Mouse (Mus musculus): Measurements from ENCODE around the gene Enkur.
A peak's percentile ranks its signal among the peaks of the same experiment; 100 is the strongest.
"Not testable (repeated sequence)": the region's sequence is repeated elsewhere in the genome, so short reads cannot be mapped to it uniquely, and the experiment has no call there.

Enkur gene

GRCm38 (mm10) chr2:21204912-21205830, at the start of gene Enkur, which contains the start of gene Thnsl1:
Gene Enkur, minus strand, starts transcription at chr2:21205365.
Gene Thnsl1, plus strand, starts transcription at chr2:21205724.
- DNase-seq (ENCODE audit: low read depth, low spot score) = peak; percentile 97

DNA sequence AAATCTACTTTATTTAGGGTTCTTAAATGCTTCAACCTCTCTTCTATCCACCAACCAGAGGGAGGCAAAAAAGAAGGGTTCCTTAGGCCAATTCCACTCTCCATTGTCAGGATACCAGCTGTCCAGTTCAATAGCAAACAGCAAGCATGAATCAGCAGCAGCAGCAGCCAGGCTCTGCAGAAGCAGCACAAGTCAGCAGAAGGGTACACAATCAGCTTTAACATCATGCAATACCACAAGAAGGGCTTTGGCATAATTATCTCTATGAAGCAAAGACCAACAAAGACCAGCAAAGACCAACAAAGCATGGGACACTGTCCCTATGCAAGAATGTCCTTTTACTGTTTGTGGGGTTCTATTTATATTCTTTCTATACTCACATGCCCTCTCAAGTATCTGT, 49.1 kb upstream of the Enkur start:
- DNase-seq (ENCODE audit: low read depth, low spot score) = no peak

GRCm38 (mm10) chr2:21253644-21254043, 48.5 kb upstream of the Enkur start:
- no peak for DNase-seq (ENCODE audit: low read depth, low spot score)

DNA sequence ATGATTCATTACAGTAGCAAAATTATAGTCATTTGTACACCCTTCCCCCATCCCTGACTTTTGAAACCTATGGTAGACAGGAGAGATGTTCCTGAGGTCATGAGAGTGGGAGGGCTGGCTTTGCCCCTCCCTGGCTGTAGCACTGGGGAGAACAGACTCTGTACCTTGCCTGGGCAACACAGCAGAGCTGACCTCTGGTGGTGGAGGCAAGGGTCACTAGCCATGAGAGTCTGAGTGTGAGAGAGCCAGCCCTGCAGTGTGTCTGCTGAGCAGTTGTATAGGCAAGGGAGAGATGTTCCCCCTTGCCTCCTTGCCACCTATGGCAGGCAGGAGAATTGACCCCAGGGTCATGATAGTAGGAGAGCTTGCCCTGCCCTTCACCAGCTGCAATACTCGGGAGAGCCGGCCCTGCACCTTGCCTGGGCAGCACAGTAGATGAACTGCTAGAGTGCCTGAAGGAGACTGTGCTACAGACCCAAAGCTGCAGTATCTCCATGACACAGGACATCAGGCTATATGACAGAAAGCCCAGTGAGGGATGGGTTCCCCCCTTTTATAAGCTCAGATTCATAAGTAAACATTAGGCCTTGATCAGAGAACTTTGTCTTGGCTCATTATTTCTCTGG, 40.4 kb upstream of the Enkur start:
- DNase-seq (ENCODE audit: low read depth, low spot score) = no peak

DNA sequence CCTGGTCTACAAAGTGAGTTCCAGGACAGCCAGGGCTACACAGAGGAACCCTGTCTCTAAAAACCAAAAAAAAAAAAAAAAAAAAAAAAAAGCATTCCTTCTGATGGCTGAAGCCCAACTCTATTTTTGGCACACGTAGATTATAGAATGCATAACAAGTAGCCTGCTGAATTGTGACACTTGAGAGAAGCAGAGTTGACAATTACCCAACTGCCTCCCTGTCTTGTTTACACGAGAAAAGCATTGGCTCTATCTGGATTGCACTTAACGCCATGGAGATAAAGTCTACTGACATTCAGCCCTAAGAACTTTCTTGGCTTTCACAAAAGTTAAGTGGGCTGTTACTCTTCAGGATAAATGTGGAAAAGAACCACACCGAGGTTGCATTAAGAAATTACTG, 39.8 kb upstream of the Enkur start:
- no peak for DNase-seq (ENCODE audit: low read depth, low spot score)

DNA sequence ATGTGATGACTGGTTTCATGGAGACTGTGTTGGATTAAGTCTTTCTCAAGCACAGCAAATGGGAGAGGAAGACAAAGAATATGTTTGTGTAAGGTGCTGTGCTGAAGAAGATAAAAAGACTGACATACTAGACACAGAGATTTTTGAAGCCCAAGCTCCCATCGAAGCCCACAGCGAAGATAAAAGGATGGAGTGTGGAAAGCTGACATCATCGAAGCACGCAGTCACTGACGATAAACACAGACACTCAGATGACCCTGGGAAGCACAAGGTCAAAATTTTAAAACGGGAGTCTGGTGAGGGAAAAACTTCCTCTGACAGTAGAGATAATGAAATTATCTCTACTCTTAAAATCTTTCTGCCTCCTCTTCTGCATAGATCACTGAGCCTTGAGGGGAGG, 38.9 kb upstream of the Enkur start:
- DNase-seq (ENCODE audit: low read depth, low spot score) = not testable (repeated sequence)

GRCm38 (mm10) chr2:21236846-21237245, 31.7 kb upstream of the Enkur start:
- DNase-seq (ENCODE audit: low read depth, low spot score) = no peak

DNA sequence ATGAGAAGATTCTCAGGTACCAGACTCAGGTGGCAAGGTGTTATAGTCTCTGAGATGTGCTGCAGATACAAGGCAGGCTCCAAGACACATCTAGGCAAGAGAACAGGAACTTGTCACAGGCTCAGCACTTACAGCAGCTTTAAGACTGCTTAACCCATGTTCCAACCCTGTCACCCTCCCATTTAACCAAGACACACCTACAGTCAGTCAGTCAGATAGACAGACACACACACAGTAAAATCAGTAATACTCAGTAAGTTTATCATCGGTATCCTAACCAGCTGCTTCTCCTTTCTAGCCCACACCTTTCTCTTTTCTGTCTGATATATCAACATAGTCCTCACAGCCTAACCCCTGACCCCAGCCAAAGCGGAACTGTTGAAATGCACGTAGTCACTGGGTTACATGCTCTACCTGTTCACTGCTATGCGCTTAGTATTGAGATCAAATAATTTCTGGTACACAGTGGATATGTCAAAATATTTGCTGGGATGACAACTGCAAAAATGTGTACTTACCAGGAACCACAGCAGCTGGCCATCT, 30.8 kb upstream of the Enkur start:
- DNase-seq (ENCODE audit: low read depth, low spot score) = no peak

DNA sequence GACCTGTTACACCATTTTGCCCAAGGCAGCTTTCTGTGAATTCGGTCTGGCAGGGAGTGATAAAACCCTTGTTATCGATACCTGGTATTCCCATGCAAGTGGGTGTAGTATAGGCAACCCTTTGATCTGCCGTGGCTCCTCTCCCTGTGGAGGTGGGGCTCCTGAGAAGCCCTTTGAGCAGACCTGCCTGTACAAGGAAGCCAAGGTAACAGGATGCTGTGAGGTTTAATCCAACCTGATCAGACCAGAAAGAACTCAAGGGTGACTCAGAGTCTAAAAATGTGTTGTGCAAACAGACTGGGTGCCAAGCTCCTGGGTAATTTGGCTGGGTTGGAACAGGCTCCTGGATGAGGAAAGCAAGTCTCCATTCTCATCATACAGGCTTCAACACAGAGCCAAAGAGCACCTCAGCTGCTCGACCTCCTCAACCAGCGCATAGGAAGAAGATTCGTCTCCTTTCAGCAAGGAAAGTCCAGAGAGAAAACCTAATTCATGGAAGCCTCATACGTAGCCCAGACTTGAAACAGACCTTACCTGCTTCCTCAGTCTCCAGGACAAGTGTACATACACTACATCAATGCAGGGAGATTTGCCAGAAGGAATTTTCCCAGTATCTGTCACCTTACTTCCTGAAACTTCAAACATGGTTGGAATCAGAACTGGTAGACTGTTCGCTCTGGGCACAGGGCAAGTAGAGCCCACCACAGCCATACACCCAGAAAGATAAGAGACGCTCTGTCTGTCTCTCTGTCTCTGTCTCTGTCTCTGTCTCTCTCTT, 29.9 kb upstream of the Enkur start:
- no peak for DNase-seq (ENCODE audit: low read depth, low spot score)

DNA sequence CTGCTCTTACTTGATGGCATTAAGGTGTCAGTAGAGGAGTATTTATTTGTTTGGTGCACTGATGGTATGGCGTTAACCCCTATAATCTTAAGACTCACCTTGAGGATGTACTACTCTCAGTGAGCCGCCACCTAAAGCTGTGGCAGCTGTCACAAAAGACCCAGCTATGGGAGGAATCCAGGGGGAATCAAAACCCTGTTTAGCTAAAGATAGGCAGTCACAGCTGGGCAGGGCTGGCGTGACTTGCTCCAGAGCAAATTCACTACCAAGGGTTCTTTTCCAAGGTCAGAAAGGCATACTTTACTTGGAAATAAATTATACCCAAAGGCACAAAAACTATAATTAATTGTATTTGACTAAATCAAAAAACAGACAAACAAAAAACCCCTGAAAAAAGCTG, 26.0 kb upstream of the Enkur start:
- DNase-seq (ENCODE audit: low read depth, low spot score) = no peak

- no peak for DNase-seq (ENCODE audit: low read depth, low spot score)
These were observed 25.1 kb upstream of the Enkur start for GRCm38 (mm10) chr2:21230276-21230675.

DNA sequence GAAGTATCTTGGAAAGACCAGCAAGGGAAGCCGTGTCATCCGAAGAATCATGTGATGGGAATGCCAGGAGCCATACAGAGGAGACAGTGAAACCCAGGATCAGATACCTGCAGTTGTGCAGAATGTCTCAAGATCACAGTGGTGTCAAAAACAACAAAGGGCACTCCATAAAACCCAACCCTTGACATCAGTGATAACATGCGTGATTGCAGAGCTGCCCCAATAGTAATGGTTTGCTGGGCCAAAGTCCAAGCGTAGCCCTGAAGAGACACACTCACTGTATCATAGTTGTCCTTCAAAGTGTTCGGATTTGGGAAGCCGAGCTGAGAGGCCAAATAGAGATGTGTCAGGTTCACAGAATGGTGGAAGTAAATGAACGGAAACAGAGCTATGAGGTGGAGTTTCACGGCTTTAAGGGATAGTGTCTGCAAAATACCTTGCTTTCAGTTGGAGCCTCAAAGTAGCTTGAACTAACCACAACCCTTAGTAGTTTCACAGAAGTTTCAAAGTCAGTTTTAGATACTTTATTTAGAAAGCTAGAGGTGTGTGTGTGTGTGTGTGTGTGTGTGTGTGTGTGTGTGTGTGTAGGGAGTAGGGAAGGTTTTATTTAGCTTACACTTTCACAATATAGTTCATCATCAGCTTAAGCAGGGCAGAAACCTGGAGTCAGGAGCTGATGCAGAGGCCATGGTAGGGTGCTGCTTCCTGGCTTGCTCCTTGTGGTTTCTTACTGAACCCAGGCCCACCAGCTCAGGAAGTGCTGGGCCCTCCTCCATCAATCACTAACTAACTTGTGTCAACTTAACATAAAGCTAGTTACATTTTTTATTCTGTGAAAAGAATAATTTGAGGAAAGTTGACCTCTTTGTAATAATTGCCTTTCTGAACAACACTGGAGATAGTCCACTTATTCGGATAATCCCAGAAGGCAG, 17.6 kb upstream of the Enkur start:
- peak; percentile 59 for DNase-seq (ENCODE audit: low read depth, low spot score)

DNA sequence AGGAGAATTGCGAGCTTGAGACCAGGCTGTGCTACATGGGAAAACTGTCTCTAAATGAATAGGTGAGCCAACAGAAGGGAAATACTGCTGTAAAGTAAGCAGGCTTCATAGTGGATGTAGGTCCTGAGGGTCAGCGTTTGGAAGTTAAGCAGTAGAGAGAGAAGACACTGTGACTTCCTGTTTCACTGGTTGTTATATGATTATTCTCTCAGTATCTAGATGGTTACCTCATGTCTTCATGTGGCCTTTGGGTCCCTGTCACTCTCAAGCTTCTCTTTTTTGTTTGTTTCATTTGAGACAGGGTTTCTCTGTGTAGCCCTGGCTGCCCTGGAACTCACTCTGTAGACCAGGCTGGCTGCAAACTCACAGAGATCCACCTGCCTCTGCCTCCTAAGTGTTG, 10.1 kb upstream of the Enkur start:
- no peak for DNase-seq (ENCODE audit: low read depth, low spot score)

- no peak for DNase-seq (ENCODE audit: low read depth, low spot score)
These were observed 9.2 kb upstream of the Enkur start for GRCm38 (mm10) chr2:21214322-21214721.

- DNase-seq (ENCODE audit: low read depth, low spot score) = no peak
These were observed 6.2 kb upstream of the Enkur start for GRCm38 (mm10) chr2:21211361-21211760.

GRCm38 (mm10) chr2:21206278-21206677, 1.1 kb upstream of the Enkur start:
- DNase-seq (ENCODE audit: low read depth, low spot score) = no peak

DNA sequence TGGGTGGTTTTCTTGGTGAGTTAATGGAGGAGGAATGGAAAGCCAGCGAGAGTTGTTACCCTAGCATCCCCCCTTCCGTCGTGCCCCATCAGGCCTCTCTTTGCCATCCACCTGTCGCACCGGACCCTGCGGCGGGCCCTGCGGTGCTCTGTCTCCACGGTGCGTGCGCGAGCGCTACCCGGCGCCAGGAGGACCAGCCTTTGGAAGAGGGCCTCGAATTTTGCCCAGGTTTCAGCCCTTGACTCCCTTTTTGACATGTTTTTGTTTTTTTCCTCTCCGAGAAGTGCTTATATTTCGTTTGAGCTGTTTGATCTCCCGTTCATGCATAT, 630 bp upstream of the Enkur start:
- DNase-seq (ENCODE audit: low read depth, low spot score) = no peak

GRCm38 (mm10) chr2:21202754-21203153, 2.4 kb downstream of the Enkur start:
- DNase-seq (ENCODE audit: low read depth, low spot score) = no peak

DNA sequence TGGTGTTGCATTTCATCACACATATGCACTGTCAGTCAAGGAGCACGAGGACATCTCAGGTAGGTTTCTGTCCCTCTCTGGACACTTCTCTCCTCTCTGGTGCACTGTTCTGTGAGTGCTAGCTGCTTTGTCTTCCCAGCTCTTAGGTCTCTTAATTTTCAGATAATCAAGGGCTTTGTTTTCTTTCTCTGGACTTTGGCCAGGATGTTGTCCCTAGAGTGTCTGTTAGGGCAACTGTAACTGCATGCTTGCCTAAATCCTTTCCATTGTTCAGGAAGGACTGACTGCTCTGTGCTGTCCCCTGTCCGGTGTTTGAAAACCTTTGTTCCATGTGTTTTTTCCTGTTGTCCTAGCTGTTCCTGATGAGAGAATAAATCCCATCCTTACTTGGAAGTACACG, 6.1 kb downstream of the Enkur start:
- no peak for DNase-seq (ENCODE audit: low read depth, low spot score)

- no peak for DNase-seq (ENCODE audit: low read depth, low spot score)
These were observed 9.9 kb downstream of the Enkur start for GRCm38 (mm10) chr2:21195233-21195632.

- no peak for DNase-seq (ENCODE audit: low read depth, low spot score)
These were observed 13.9 kb downstream of the Enkur start for GRCm38 (mm10) chr2:21191232-21191631.
